Mouse (Mus musculus) left cerebral cortex, adult 9 months (tissue): ENCODE measurements around the gene Gm15448.
"Not testable (repeated sequence)": the region's sequence is repeated elsewhere in the genome, so short reads cannot be mapped to it uniquely, and the experiment has no call there.

Source experiments
- DNase-seq, 2 experiments: peaks; one replicate each; pipeline ENCODE4 v3.0.0; 2022; ENCODE audit warnings: low spot score in 2 of 2

The Gm15448 gene

DNA sequence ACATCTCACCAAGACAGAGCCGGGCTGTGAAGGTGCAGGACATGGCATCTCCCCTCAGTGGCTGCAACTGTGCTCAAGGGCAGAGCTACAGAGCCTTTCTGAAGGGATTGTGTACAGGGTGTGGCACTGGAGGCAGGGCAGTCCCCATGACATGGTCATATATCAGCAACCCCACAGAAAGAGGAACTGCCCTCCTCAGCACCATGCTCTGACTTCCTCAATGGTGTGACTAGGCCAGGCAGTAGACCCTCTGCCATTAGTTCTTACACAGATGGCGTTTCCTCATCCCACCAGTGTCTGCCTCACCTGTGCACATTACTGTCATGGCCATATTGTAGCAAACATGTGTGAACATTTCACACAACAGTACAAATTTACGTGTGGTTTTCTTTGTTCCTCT is at the start of gene Gm15448:
Gene Gm15448, minus strand, starts transcription at position 89 of the 400 bp plus-strand sequence.
- DNase-seq: not testable (repeated sequence)

DNA sequence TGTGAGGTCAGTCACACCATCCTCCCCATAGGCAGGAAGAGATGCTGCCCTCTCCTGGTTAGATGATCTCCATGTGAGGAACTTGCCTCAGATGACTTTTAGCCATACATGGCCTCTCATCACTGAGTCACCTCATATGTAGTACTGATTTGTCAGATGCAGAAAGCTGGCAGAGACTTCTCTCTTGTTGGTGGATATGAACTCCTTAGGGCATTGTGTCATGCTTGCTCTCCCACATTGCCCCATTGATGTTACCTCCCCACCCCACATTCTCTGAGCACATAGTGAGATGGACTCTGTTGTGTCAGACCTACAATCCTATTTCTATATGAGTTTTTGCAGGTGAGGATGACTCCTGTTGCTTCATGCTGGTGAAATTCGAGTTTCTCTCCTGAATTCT is 49.5 kb upstream of the Gm15448 start:
- not testable (repeated sequence) for DNase-seq

DNA sequence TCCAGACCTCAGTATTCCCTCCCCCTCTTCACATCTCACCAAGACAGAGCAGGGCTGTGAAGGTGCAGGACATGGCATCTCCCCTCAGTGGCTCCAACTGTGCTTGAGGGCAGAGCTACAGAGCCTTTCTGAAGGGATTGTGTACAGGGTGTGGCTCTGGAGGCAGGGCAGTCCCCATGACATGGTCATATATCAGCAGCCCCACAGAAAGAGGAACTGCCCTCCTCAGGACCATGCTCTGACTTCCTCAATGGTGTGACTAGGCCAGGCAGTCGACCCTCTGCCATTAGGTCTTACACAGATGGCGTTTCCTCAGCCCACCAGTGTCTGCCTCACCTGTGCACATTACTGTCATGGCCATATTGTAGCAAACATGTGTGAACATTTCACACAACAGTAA is 19.5 kb upstream of the Gm15448 start, which contains the start of gene Pira2:
Gene Pira2, minus strand, starts transcription at position 101 of the 400 bp plus-strand sequence.
- not testable (repeated sequence) for DNase-seq

DNA sequence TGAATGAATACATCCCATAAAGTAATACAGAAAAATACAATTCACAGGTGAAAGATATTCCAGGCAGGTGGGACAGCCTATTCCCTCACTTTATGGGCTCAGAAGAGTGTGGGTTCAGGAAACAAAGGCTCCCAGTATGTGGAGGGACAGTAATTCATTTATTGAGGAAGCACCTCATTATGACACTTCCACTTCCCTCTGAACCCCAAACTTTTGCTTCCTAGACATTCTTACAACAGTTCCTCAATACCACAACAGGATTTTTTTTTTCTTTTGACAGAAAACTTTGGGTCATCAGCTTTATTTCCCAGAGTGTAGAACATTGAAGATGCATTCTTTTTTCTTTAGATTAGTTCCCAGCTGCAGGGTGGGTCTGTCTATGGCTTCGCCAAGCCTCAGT is 12.4 kb upstream of the Gm15448 start:
- DNase-seq: not testable (repeated sequence)

DNA sequence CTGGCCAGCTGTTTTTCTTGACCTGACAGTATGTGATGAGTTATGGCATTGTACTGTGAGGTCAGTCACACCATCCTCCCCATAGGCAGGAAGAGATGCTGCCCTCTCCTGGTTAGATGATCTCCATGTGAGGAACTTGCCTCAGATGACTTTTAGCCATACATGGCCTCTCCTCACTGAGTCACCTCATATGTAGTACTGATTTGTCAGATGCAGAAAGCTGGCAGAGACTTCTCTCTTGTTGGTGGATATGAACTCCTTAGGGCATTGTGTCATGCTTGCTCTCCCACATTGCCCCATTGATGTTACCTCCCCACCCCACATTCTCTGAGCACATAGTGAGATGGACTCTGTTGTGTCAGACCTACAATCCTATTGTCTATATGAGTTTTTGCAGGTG is 5.1 kb upstream of the Gm15448 start:
- DNase-seq: not testable (repeated sequence)

DNA sequence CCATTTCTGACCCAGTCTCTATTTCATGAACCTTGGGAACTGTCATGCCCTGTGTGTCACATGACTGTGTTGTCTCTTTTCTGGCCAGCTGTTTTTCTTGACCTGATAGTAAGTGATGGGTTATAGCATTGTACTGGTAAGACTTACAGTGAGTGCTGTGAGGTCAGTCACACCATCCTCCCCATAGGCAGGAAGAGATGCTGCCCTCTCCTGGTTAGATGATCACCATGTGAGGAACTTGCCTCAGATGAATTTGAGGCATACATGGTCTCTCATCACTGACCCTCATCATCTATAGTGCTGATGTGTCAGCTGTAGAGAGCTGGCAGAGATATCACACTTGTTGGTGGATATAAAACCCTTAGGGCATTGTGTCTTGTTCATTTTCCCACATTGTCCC is 13.6 kb downstream of the Gm15448 start:
- not testable (repeated sequence) for DNase-seq

DNA sequence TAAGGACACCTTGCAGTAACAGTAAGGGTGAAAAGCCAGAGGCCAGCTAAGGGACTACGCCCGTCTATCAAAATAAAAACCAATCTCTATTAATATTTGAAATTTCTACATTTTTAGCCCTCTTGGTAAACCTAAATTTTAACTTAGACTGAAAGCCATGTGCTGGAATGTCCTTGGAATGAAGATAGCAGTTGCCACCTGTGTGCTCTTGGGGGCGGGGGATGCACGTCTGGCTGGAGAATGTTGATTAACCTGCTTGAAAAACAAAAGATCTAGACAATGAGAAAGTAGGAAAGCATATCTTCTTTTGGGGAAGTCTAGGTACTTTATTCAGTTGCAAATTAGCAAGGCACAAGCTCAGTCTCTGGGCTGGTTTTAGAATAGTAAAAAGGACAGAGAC is 22.6 kb downstream of the Gm15448 start:
- DNase-seq: not testable (repeated sequence)

DNA sequence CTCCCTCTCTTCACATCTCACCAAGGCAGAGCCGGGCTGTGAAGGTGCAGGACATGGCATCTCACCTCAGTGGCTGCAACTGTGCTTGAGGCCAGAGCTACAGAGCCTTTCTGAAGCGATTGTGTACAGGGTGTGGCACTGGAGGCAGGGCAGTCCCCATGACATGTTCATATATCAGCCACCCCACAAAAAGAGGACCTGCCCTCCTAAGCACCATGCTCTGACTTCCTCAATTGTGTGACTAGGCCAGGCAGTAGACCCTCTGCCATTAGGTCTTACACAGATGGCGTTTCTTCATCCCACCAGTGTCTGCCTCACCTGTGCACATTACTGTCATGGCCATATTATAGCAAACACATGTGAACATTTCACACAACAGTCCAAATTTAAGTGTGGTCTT is 25.5 kb downstream of the Gm15448 start:
- not testable (repeated sequence) for DNase-seq

DNA sequence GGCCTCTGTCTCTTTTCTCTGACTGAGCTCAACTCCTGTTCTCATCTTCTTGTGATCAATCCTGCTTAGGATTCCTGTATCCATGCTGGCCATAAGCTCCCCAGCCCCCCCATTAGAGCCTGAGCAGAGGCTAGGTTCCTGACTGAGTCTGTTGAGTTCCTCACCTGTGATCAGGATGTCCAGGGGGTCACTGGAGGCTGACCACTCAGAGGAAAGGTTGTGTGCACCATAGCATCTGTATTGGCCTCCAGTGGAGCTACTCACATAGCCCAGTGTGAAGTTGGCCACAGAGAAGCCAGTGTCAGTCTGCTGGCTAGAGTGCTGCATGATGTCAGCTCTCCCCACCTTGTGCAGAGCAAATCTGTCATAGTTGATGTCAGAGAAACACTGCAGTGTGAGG is 29.2 kb downstream of the Gm15448 start:
- not testable (repeated sequence) for DNase-seq
